Mouse (Mus musculus): Measurements from ENCODE around the gene Exoc7. TPM values are rescaled to one million over a fixed set of nuclear protein-coding genes. Genes with fewer than 3 reads are reported as not detected.

Exoc7 gene
- total and polyA plus RNA-seq, 3 experiments, result 45.4 to 526 (median 49.0) TPM

- Histone ChIP-seq H3K27ac (ENCODE audit: control insufficient read depth, low read depth, low read length) (no peak overlapping the region), H3K4me1 (ENCODE audit: control insufficient read depth in 1 of 2, insufficient read depth in 2 of 2, low read length in 2 of 2) (no peaks in the 10 kb centered on the region), H3K36me3 (ENCODE audit: control insufficient read depth in 1 of 2, insufficient read depth in 2 of 2, low read length in 2 of 2) (peaks cover 0 to 2% of the 10 kb centered on the region in 2 experiments; a peak in 1 of 4 replicates), H3K79me2 (ENCODE audit: control insufficient read depth, insufficient read depth, low read length, poor library complexity) (no peaks in the 10 kb centered on the region), H3K9ac (ENCODE audit: control insufficient read depth, low read depth, low read length, poor library complexity, severe bottlenecking) (no peak overlapping the region), H3K9me3 (replicated peaks; ENCODE audit: insufficient read depth, low read length) (no peaks in the 10 kb centered on the region), H3K4me3 (ENCODE audit: control insufficient read depth in 1 of 2, insufficient read depth in 1 of 2, low read depth in 2 of 2, low read length in 2 of 2) (no peak overlapping the region), H3K27me3 (ENCODE audit: control insufficient read depth in 1 of 2, insufficient read depth in 2 of 2, low read length in 2 of 2) (no peaks in the 10 kb centered on the region)
- TF ChIP-seq ZC3H11A (IDR thresholded peaks at IDR 0.05; ENCODE audit: low read depth, low read length), result no peak
- no peak for TF ChIP-seq TCF12 (IDR thresholded peaks at IDR 0.05; ENCODE audit: low read depth, low read length)
- TF ChIP-seq MXI1 (IDR thresholded peaks at IDR 0.05; ENCODE audit: low read depth, low read length), result no peak
- TF ChIP-seq TAL1 (IDR thresholded peaks at IDR 0.05; ENCODE audit: low read length), result no peak
- TF ChIP-seq GABPA (IDR thresholded peaks at IDR 0.05; ENCODE audit: low read depth, low read length), result no peak
- no peak for TF ChIP-seq USF2 (IDR thresholded peaks at IDR 0.05; ENCODE audit: borderline replicate concordance in 1 of 2, insufficient read depth in 1 of 2, low read depth in 1 of 2, low read length in 2 of 2)
- TF ChIP-seq NELFE (IDR thresholded peaks at IDR 0.05; ENCODE audit: low read depth, low read length), result no peak
- TF ChIP-seq USF1 (IDR thresholded peaks at IDR 0.05; ENCODE audit: low read depth, low read length), result no peak
- no peak for DNase-seq (ENCODE audit: low read depth, low spot score)
Measured at GRCm38 (mm10) chr11:116290556-116290955, 16.5 kb downstream of the Exoc7 start.

- Histone ChIP-seq H3K27ac (ENCODE audit: control insufficient read depth, low read depth, low read length) (no peak overlapping the region), H3K27me3 (ENCODE audit: control insufficient read depth in 1 of 2, insufficient read depth in 2 of 2, low read length in 2 of 2) (no peaks in the 10 kb centered on the region), H3K9me3 (replicated peaks; ENCODE audit: insufficient read depth, low read length) (no peaks in the 10 kb centered on the region), H3K9ac (ENCODE audit: control insufficient read depth, low read depth, low read length, poor library complexity, severe bottlenecking) (no peak overlapping the region), H3K4me3 (ENCODE audit: control insufficient read depth in 1 of 2, insufficient read depth in 1 of 2, low read depth in 2 of 2, low read length in 2 of 2) (no peak overlapping the region), H3K4me1 (ENCODE audit: control insufficient read depth in 1 of 2, insufficient read depth in 2 of 2, low read length in 2 of 2) (no peaks in the 10 kb centered on the region), H3K79me2 (ENCODE audit: control insufficient read depth, insufficient read depth, low read length, poor library complexity) (no peaks in the 10 kb centered on the region), H3K36me3 (ENCODE audit: control insufficient read depth in 1 of 2, insufficient read depth in 2 of 2, low read length in 2 of 2) (0 out of 4 replicates have a peak, but pooled peaks cover 0 to 2% of the 10 kb centered on the region in 2 experiments)
- DNase-seq (ENCODE audit: low read depth, low spot score), result no peak
- TF ChIP-seq JUND (IDR thresholded peaks at IDR 0.05; ENCODE audit: low read depth, low read length), result no peak
Measured at GRCm38 (mm10) chr11:116287351-116287750, 19.7 kb downstream of the Exoc7 start.

GRCm38 (mm10) chr11:116285770-116286191 is 21.3 kb downstream of the Exoc7 start:
- no peak for TF ChIP-seq MAX (IDR thresholded peaks at IDR 0.05; ENCODE audit: low read length)
- 0 out of 2 replicates have a peak, but pooled peaks have one; percentile 5 for TF ChIP-seq POLR2AphosphoS2 (IDR thresholded peaks at IDR 0.05; ENCODE audit: low read length)
- TF ChIP-seq GATA1 (IDR thresholded peaks at IDR 0.05; ENCODE audit: low read depth, low read length), result no peak
- Histone ChIP-seq H3K9ac (ENCODE audit: control insufficient read depth, low read depth, low read length, poor library complexity, severe bottlenecking) (no peak overlapping the region), H3K79me2 (ENCODE audit: control insufficient read depth, insufficient read depth, low read length, poor library complexity) (no peaks in the 10 kb centered on the region), H3K27ac (ENCODE audit: control insufficient read depth, low read depth, low read length) (no peak overlapping the region), H3K4me3 (ENCODE audit: control insufficient read depth in 1 of 2, insufficient read depth in 1 of 2, low read depth in 2 of 2, low read length in 2 of 2) (no peak overlapping the region), H3K36me3 (ENCODE audit: control insufficient read depth in 1 of 2, insufficient read depth in 2 of 2, low read length in 2 of 2) (no peaks in the 10 kb centered on the region), H3K4me1 (ENCODE audit: control insufficient read depth in 1 of 2, insufficient read depth in 2 of 2, low read length in 2 of 2) (no peaks in the 10 kb centered on the region), H3K9me3 (replicated peaks; ENCODE audit: insufficient read depth, low read length) (no peaks in the 10 kb centered on the region), H3K27me3 (ENCODE audit: control insufficient read depth in 1 of 2, insufficient read depth in 2 of 2, low read length in 2 of 2) (no peaks in the 10 kb centered on the region)
- no peak for DNase-seq (ENCODE audit: low read depth, low spot score)
